Mouse (Mus musculus) urinary bladder, postnatal 10 days (tissue): ENCODE measurements around the gene Strip2.

Experiments
- DNase-seq: peaks from one replicate; pipeline ENCODE4 v3.0.0; 2022; ENCODE audit warnings: low spot score

Gene Strip2

DNA sequence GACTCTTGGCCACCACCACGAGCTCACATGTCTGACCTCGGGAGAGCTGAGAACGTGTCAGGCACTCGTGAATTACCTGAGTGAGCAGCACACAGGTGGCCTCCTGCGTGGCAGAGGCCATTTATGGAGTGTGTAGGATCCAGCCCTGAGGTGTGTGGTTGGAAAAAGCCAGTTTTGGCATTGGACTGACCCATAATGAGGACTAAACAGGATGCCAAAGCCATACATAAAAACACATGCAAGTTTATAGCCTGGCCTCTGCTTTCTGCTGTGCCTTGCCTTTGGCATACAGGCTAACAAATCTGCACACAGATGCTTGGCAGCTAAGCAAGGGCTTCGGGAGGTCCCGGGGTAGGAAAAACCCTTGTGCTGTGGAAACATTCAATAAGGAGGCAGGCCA is 92.4 kb downstream of the Strip2 start:
- no peak for DNase-seq
